Mouse (Mus musculus) embryo, embryonic 10.5 days (tissue): Measurements from ENCODE around the gene Nmt2.

Experiments
- DNase-seq: peaks from one replicate; pipeline ENCODE4 v3.0.0-alpha.2; 2015; ENCODE audit warnings: low spot score

Gene Nmt2

GRCm38 (mm10) chr2:3327351-3327750 is 43.3 kb downstream of the Nmt2 start:
- DNase-seq: peak; percentile 67

GRCm38 (mm10) chr2:3331071-3331703 is 47.2 kb downstream of the Nmt2 start:
- DNase-seq: no peak

- DNase-seq: peak; percentile 66
Measured at GRCm38 (mm10) chr2:3332056-3332455, 48.0 kb downstream of the Nmt2 start.

- peak; percentile 98 for DNase-seq
Measured at GRCm38 (mm10) chr2:3332484-3333242, 48.7 kb downstream of the Nmt2 start, which contains the start of gene Rpp38. Gene Rpp38, minus strand, starts transcription at chr2:3332643.

- DNase-seq: no peak
Measured at GRCm38 (mm10) chr2:3333761-3334160, 49.7 kb downstream of the Nmt2 start.

GRCm38 (mm10) chr2:3335611-3336301 is 51.7 kb downstream of the Nmt2 start, which contains the start of gene Acbd7:
Gene Acbd7, plus strand, starts transcription at chr2:3336168.
- peak; percentile 73 for DNase-seq

- DNase-seq: no peak
Measured at GRCm38 (mm10) chr2:3348422-3348821, 64.4 kb downstream of the Nmt2 start.

GRCm38 (mm10) chr2:3348919-3349318 is 64.9 kb downstream of the Nmt2 start:
- peak; percentile 66 for DNase-seq

GRCm38 (mm10) chr2:3353160-3353559 is 69.1 kb downstream of the Nmt2 start:
- no peak for DNase-seq

- no peak for DNase-seq
Measured at GRCm38 (mm10) chr2:3355793-3356192, 71.8 kb downstream of the Nmt2 start.

- DNase-seq: no peak
Measured at GRCm38 (mm10) chr2:3356311-3356710, 72.3 kb downstream of the Nmt2 start.

- no peak for DNase-seq
Measured at GRCm38 (mm10) chr2:3357887-3358286, 73.9 kb downstream of the Nmt2 start.

- DNase-seq: no peak
Measured at GRCm38 (mm10) chr2:3361067-3361466, 77.1 kb downstream of the Nmt2 start.

GRCm38 (mm10) chr2:3365127-3365526 is 81.1 kb downstream of the Nmt2 start:
- no peak for DNase-seq
